Mouse (Mus musculus) mature B cell (primary cell): Measurements from ENCODE around the gene Ccl8.

ENCODE experiments used
- in situ Hi-C: fragments of 300-500 bp; cut with MboI; formaldehyde crosslinking; loops from 2 replicates; pipeline ENCODE4 v1.14.3; 2019

The Ccl8 gene

GRCm38 (mm10) chr11:82114885-82115284 lies at the start of gene Ccl8:
TSS of gene Ccl8 (plus strand) at chr11:82115185.
- in situ Hi-C loops = no loop called here

GRCm38 (mm10) chr11:82066953-82067571 lies 47.9 kb upstream of the Ccl8 start:
- in situ Hi-C loops = no loop called here

- in situ Hi-C loops = no loop called here
Observed at GRCm38 (mm10) chr11:82071076-82071475, 43.9 kb upstream of the Ccl8 start.

- in situ Hi-C loops = no loop called here
Observed at GRCm38 (mm10) chr11:82072374-82072773, 42.6 kb upstream of the Ccl8 start.

- in situ Hi-C loops = no loop called here
Observed at GRCm38 (mm10) chr11:82072984-82073383, 42.0 kb upstream of the Ccl8 start.

GRCm38 (mm10) chr11:82073686-82074085 lies 41.3 kb upstream of the Ccl8 start:
- in situ Hi-C loops = no loop called here

GRCm38 (mm10) chr11:82077031-82077430 lies 38.0 kb upstream of the Ccl8 start:
- in situ Hi-C loops = no loop called here

GRCm38 (mm10) chr11:82078136-82078730 lies 36.8 kb upstream of the Ccl8 start:
- in situ Hi-C loops = no loop called here

- in situ Hi-C loops = no loop called here
Observed at GRCm38 (mm10) chr11:82080865-82081264, 34.1 kb upstream of the Ccl8 start.

GRCm38 (mm10) chr11:82084360-82084759 lies 30.6 kb upstream of the Ccl8 start:
- in situ Hi-C loops = no loop called here

GRCm38 (mm10) chr11:82099511-82100323 lies 15.3 kb upstream of the Ccl8 start:
- in situ Hi-C loops = no loop called here

GRCm38 (mm10) chr11:82101087-82101486 lies 13.9 kb upstream of the Ccl8 start:
- in situ Hi-C loops = no loop called here

- in situ Hi-C loops = no loop called here
Observed at GRCm38 (mm10) chr11:82101529-82101928, 13.5 kb upstream of the Ccl8 start, which contains the start of gene Ccl12. TSS of gene Ccl12 (plus strand) at chr11:82101845.

- in situ Hi-C loops = no loop called here
Observed at GRCm38 (mm10) chr11:82109611-82110010, 5.4 kb upstream of the Ccl8 start.

- in situ Hi-C loops = no loop called here
Observed at GRCm38 (mm10) chr11:82110372-82111248, 4.4 kb upstream of the Ccl8 start.

- in situ Hi-C loops = no loop called here
Observed at GRCm38 (mm10) chr11:82116041-82116440, 1.1 kb downstream of the Ccl8 start.

GRCm38 (mm10) chr11:82132977-82133376 lies 18.0 kb downstream of the Ccl8 start:
- in situ Hi-C loops = no loop called here

GRCm38 (mm10) chr11:82136196-82136595 lies 21.2 kb downstream of the Ccl8 start:
- in situ Hi-C loops = no loop called here

- in situ Hi-C loops = no loop called here
Observed at GRCm38 (mm10) chr11:82139492-82140094, 24.6 kb downstream of the Ccl8 start.

GRCm38 (mm10) chr11:82159126-82159525 lies 44.1 kb downstream of the Ccl8 start:
- in situ Hi-C loops = no loop called here

- in situ Hi-C loops = no loop called here
Observed at GRCm38 (mm10) chr11:82163285-82163684, 48.3 kb downstream of the Ccl8 start.
